Mouse (Mus musculus): ENCODE results near the gene Cpne2.

GRCm38 (mm10) chr8:94540889-94541795 lies 8.4 kb downstream of the Cpne2 start:
- TF ChIP-seq CTCF (IDR thresholded peaks at IDR 0.05; ENCODE audit: borderline replicate concordance, extremely low read depth, insufficient read depth, insufficient read length) = no peak
- no peak for TF ChIP-seq POLR2A (IDR thresholded peaks at IDR 0.05; ENCODE audit: borderline replicate concordance, extremely low read depth, insufficient read depth, insufficient read length, poor library complexity, severe bottlenecking)
